ENCODE assay signal across 33 mouse cellular contexts in the genomic region with DNA sequence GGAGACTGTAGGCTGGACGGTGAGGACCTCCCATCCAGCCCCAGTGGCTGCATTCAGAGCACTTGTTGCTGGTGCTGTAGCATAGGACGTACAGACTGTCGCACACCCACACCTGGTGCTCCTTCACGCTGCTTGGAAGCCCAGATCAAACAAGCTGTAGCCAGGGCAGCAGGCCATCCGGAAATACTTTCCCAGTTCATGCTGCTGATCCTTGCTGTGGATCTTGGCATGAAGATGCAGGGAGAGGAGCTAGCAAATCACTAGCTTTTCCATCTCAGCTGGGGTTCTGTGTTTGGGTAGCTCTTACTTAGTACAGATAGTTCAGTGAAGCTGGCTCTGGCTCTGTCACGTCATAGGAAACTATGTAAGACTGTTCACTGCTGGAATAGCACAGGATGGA. TPM values are rescaled to one million over a fixed set of nuclear protein-coding genes. Genes with fewer than 3 reads are reported as not detected.
"Had no signal": no experiment of that assay in that cellular context is flagged by ENCODE, and none has a peak within 500 bp of the region (broad histone marks: within the 10 kb centered on the region; RNA-seq: fewer than 3 reads in every experiment).

No protein-coding gene starts in this region.

- H3K27ac ChIP-seq: limb, embryonic 10.5 days; limb, embryonic 12.5 days; limb, embryonic 13.5 days; limb, embryonic 15.5 days; liver, embryonic 12.5 days; liver, embryonic 13.5 days; liver, embryonic 14.5 days; liver, embryonic 15.5 days; lung, embryonic 15.5 days; macrophage; midbrain, embryonic 10.5 days; midbrain, embryonic 12.5 days; midbrain, embryonic 13.5 days; midbrain, embryonic 15.5 days; neural tube, embryonic 12.5 days; neural tube, embryonic 13.5 days had no signal

- H3K4me2 ChIP-seq: limb, embryonic 12.5 days; limb, embryonic 13.5 days; limb, embryonic 15.5 days; liver, embryonic 11.5 days; liver, embryonic 12.5 days; liver, embryonic 13.5 days; liver, embryonic 15.5 days; lung, embryonic 14.5 days; lung, embryonic 15.5 days; midbrain, embryonic 11.5 days; midbrain, embryonic 12.5 days; midbrain, embryonic 13.5 days; midbrain, embryonic 15.5 days; neural tube, embryonic 12.5 days; neural tube, embryonic 13.5 days had no signal

- H3K4me3 ChIP-seq: limb, embryonic 10.5 days; limb, embryonic 12.5 days; limb, embryonic 13.5 days; limb, embryonic 15.5 days; liver, embryonic 12.5 days; liver, embryonic 13.5 days; liver, embryonic 15.5 days; lung, embryonic 15.5 days; megakaryocyte, embryonic 14.5 days; midbrain, embryonic 10.5 days; midbrain, embryonic 12.5 days; midbrain, embryonic 13.5 days; midbrain, embryonic 15.5 days; myocyte; neural tube, embryonic 12.5 days; neural tube, embryonic 13.5 days had no signal

- ATAC-seq: liver, embryonic 12.5 days; liver, postnatal 0 days; lung, postnatal 0 days; midbrain, embryonic 13.5 days; midbrain, embryonic 15.5 days; midbrain, embryonic 16.5 days had no signal

- H3K27me3 ChIP-seq: limb, embryonic 12.5 days; limb, embryonic 13.5 days; limb, embryonic 15.5 days; liver, embryonic 12.5 days; liver, embryonic 13.5 days; liver, embryonic 15.5 days; lung, embryonic 15.5 days; megakaryocyte, embryonic 14.5 days; midbrain, embryonic 12.5 days; midbrain, embryonic 13.5 days; midbrain, embryonic 15.5 days; neural tube, embryonic 12.5 days; neural tube, embryonic 13.5 days had no signal

- H3K4me1 ChIP-seq: limb, embryonic 10.5 days; limb, embryonic 12.5 days; limb, embryonic 13.5 days; limb, embryonic 15.5 days; liver, embryonic 12.5 days; liver, embryonic 13.5 days; liver, embryonic 15.5 days; lung, embryonic 15.5 days; midbrain, embryonic 10.5 days; midbrain, embryonic 12.5 days; midbrain, embryonic 13.5 days; midbrain, embryonic 15.5 days; neural tube, embryonic 12.5 days; neural tube, embryonic 13.5 days had no signal

- H3K9me3 ChIP-seq: limb, embryonic 10.5 days; limb, embryonic 12.5 days; limb, embryonic 13.5 days; limb, embryonic 15.5 days; liver, embryonic 12.5 days; liver, embryonic 13.5 days; liver, embryonic 15.5 days; lung, embryonic 15.5 days; midbrain, embryonic 10.5 days; midbrain, embryonic 12.5 days; midbrain, embryonic 13.5 days; midbrain, embryonic 15.5 days; neural tube, embryonic 12.5 days; neural tube, embryonic 13.5 days had no signal

- H3K9ac ChIP-seq: limb, embryonic 12.5 days; limb, embryonic 13.5 days; limb, embryonic 15.5 days; liver, embryonic 12.5 days; liver, embryonic 13.5 days; liver, embryonic 14.5 days; liver, embryonic 15.5 days; liver, postnatal 0 days; lung, embryonic 14.5 days; lung, embryonic 15.5 days; midbrain, embryonic 12.5 days; midbrain, embryonic 13.5 days; midbrain, embryonic 15.5 days; neural tube, embryonic 12.5 days; neural tube, embryonic 13.5 days had no signal

- DNase-seq: liver, embryonic 13.5 days had no signal

RNA-seq across cellular contexts. Expression of a gene that starts 15.8 kb away (rescaled TPM):
- total RNA-seq: left cerebral cortex, postnatal 14 days; liver, adult 2 months; midbrain, postnatal 0 days had no signal
- polyA plus RNA-seq: limb, embryonic 10.5 days; limb, embryonic 11.5 days; limb, embryonic 12.5 days; limb, embryonic 15.5 days; liver, adult 2 months; liver, embryonic 11.5 days; liver, embryonic 12.5 days; liver, embryonic 13.5 days; liver, embryonic 15.5 days; liver, embryonic 16.5 days; liver, postnatal 0 days; lung, adult 2 months; lung, embryonic 15.5 days; lung, embryonic 16.5 days; lung, postnatal 0 days; macrophage; midbrain, embryonic 10.5 days; midbrain, embryonic 11.5 days; midbrain, embryonic 14.5 days; midbrain, embryonic 15.5 days; midbrain, embryonic 16.5 days; midbrain, postnatal 0 days; myocyte; neural tube, embryonic 11.5 days; neural tube, embryonic 12.5 days; neural tube, embryonic 13.5 days had no signal
